Mouse (Mus musculus) testis, postnatal 14 days (tissue): ENCODE data around the gene Csnk2a1.

Experiments used
- DNase-seq: peaks from one replicate; pipeline ENCODE4 v3.0.0; 2021; ENCODE audit warnings: low spot score

Gene Csnk2a1

DNA sequence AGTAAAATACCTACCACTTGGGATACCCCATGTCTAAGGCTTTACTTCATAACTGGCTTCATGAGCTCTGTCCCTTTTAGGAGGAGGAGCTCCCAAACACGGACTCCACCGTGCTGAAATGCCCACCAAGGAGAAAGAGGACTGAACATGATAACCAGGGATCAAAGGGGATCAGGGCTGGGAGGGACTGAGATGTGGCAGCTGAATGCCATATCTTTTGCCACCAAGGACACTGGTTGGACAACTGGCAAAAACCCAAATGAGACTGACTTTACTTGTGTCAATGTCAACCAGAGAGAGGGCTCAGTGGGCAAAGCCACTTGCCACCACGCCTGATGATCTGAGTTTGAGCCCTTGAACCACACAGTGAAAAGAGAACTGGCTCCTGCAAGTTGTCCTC is 98.2 kb downstream of the Csnk2a1 start:
- DNase-seq, result no peak

DNA sequence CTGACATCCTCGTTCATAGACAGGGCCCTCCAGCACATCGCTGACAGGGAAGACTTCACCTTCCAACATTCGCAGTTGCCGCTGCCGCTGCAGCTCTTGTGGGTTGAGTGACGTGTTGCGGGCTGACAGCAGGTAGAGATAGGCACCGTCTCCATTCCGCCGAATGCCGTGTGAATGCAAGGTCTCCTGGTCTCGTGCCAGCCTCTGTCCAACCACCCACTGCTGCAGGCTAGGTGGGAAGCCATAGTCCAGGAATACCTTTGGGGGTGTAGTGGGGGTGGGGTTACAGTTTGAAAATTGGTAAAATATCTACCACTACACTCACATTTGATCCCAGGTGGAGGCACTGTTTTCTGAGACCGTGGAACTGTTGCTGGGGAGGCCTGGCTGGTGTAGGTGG is 99.5 kb downstream of the Csnk2a1 start:
- DNase-seq, result no peak

DNA sequence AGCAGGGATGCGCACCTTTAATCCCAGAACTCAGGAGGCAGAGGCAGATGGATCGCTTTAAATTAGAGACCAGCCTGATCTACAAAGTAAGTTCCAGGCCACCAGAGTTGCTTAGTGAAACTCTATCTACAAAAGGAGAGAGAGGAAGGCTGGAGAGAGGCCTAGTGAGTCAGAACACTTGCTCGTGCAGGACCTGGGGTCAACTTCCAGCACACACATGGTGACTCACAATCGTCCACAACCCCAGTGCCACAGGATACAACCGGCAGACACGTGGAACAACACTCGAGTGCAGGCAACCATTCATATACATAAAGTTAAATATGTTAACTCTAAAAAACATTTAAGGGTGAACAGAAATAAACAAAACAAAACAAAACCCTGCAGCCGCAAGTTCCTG is 100.0 kb downstream of the Csnk2a1 start:
- DNase-seq, result no peak

DNA sequence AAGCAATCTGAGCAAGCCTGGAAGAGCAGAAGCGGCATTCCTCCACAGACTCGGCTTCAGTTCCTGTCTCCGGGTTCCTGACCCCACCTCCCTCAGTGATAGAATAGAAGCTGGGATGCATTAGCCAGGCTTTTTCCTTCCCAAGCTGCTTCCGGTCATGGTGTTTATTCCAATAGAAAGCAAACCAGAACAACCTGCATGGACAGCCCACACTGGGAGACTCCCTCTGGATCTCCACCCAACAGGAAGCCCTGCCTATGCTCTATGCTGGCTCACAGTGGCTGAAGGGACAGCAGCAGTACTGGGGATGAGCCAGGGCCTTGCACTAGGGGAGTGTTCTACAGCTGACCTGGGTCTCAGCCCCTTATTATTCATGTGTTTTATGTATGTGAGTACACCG is 101.3 kb downstream of the Csnk2a1 start:
- DNase-seq, result no peak

DNA sequence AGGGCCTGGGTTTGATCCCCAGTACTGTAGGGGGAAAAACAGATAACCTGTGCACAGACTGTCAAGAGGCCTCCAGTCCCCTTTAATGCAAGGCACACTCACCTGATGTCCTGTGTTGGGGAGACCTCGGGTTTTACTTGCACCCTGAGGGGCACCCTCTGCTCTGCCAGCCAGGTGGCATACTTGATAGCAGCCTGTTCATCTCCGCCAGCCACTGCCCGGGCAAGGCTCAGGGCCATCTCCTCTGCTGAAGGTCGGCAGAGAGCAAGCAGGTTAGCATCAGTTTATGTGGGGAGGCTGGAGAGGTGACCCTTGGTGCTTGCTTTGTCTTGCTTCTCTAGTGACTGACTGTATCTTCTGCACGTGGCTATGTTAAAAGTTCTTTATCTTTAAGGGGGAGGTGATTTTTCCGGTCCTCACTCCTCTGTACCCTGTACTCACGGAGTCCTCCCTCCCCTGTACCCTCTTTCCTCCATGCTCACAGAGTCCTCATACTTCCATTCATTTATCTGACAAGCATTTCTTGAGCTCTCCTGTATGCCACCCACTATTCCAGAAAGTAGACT is 104.3 kb downstream of the Csnk2a1 start:
- DNase-seq, result no peak
